Mouse (Mus musculus): ENCODE results near the gene Smyd3. TPM values are rescaled to one million over a fixed set of nuclear protein-coding genes. Genes with fewer than 3 reads are reported as not detected.
A peak's percentile ranks its signal among the peaks of the same experiment; 100 is the strongest.

Gene Smyd3
- polyA plus RNA-seq, 1 experiment from 2014 or later: 16.7 TPM

- Histone ChIP-seq H3K4me3 (ENCODE audit: low read length) (no peak overlapping the region), H3K4me2 (ENCODE audit: low read depth, low read length) (no peak overlapping the region), H3K27me3 (replicated peaks; ENCODE audit: control insufficient read depth, insufficient read depth, low read length) (no peaks in the 10 kb centered on the region), H3K9me3 (ENCODE audit: control insufficient read depth, low read length) (no peaks in the 10 kb centered on the region), H3K4me1 (ENCODE audit: control insufficient read depth, insufficient read depth, low read length) (no peaks in the 10 kb centered on the region), H3K36me3 (ENCODE audit: control insufficient read depth, insufficient read depth, low read length) (no peaks in the 10 kb centered on the region), H3K27ac (ENCODE audit: low read length) (no peak overlapping the region), H3K9ac (ENCODE audit: low read depth, low read length) (no peak overlapping the region)
- no peak for ATAC-seq
- WGBS: 92% methylated on average over 1 of the region's 1 CpGs
Observed at GRCm38 (mm10) chr1:179341589-179341988, 176.3 kb downstream of the Smyd3 start.

- WGBS: 81% methylated on average over 3 of the region's 3 CpGs
- Histone ChIP-seq H3K4me1 (ENCODE audit: control insufficient read depth, insufficient read depth, low read length) (no peaks in the 10 kb centered on the region), H3K36me3 (ENCODE audit: control insufficient read depth, insufficient read depth, low read length) (no peaks in the 10 kb centered on the region), H3K27ac (ENCODE audit: low read length) (no peak overlapping the region), H3K9ac (ENCODE audit: low read depth, low read length) (no peak overlapping the region), H3K4me3 (ENCODE audit: low read length) (no peak overlapping the region), H3K4me2 (ENCODE audit: low read depth, low read length) (no peak overlapping the region), H3K9me3 (ENCODE audit: control insufficient read depth, low read length) (no peaks in the 10 kb centered on the region), H3K27me3 (replicated peaks; ENCODE audit: control insufficient read depth, insufficient read depth, low read length) (no peaks in the 10 kb centered on the region)
- no peak for ATAC-seq
Observed at GRCm38 (mm10) chr1:179339066-179339465, 178.8 kb downstream of the Smyd3 start.

GRCm38 (mm10) chr1:179337529-179337928 is 180.3 kb downstream of the Smyd3 start:
- no peak overlapping the region for H3K9ac ChIP-seq (ENCODE audit: low read depth, low read length)
- H3K4me3 ChIP-seq (ENCODE audit: low read length): no peak overlapping the region
- no peaks in the 10 kb centered on the region for H3K36me3 ChIP-seq (ENCODE audit: control insufficient read depth, insufficient read depth, low read length)
- no peaks in the 10 kb centered on the region for H3K4me1 ChIP-seq (ENCODE audit: control insufficient read depth, insufficient read depth, low read length)
- 85% methylated on average over 5 of the region's 5 CpGs for WGBS
- no peaks in the 10 kb centered on the region for H3K9me3 ChIP-seq (ENCODE audit: control insufficient read depth, low read length)
- no peak for ATAC-seq
- no peak overlapping the region for H3K4me2 ChIP-seq (ENCODE audit: low read depth, low read length)
- H3K27me3 ChIP-seq (replicated peaks; ENCODE audit: control insufficient read depth, insufficient read depth, low read length): no peaks in the 10 kb centered on the region
- H3K27ac ChIP-seq (ENCODE audit: low read length): no peak overlapping the region

GRCm38 (mm10) chr1:179326965-179327308 is 190.9 kb downstream of the Smyd3 start:
- 85% methylated on average over 3 of the region's 3 CpGs for WGBS
- Histone ChIP-seq H3K27ac (ENCODE audit: low read length) (no peak overlapping the region), H3K4me2 (ENCODE audit: low read depth, low read length) (no peak overlapping the region), H3K9ac (ENCODE audit: low read depth, low read length) (no peak overlapping the region), H3K4me1 (ENCODE audit: control insufficient read depth, insufficient read depth, low read length) (no peaks in the 10 kb centered on the region), H3K36me3 (ENCODE audit: control insufficient read depth, insufficient read depth, low read length) (no peaks in the 10 kb centered on the region), H3K9me3 (ENCODE audit: control insufficient read depth, low read length) (no peaks in the 10 kb centered on the region), H3K4me3 (ENCODE audit: low read length) (no peak overlapping the region), H3K27me3 (replicated peaks; ENCODE audit: control insufficient read depth, insufficient read depth, low read length) (no peaks in the 10 kb centered on the region)
- ATAC-seq: no peak

GRCm38 (mm10) chr1:179326262-179326964 is 191.4 kb downstream of the Smyd3 start:
- Histone ChIP-seq H3K4me2 (ENCODE audit: low read depth, low read length) (no peak overlapping the region), H3K27me3 (replicated peaks; ENCODE audit: control insufficient read depth, insufficient read depth, low read length) (no peaks in the 10 kb centered on the region), H3K27ac (ENCODE audit: low read length) (no peak overlapping the region), H3K4me3 (ENCODE audit: low read length) (no peak overlapping the region), H3K9me3 (ENCODE audit: control insufficient read depth, low read length) (no peaks in the 10 kb centered on the region), H3K4me1 (ENCODE audit: control insufficient read depth, insufficient read depth, low read length) (no peaks in the 10 kb centered on the region), H3K36me3 (ENCODE audit: control insufficient read depth, insufficient read depth, low read length) (no peaks in the 10 kb centered on the region), H3K9ac (ENCODE audit: low read depth, low read length) (no peak overlapping the region)
- ATAC-seq: no peak
- WGBS: 82% methylated on average over 9 of the region's 9 CpGs

- no peaks in the 10 kb centered on the region for H3K4me1 ChIP-seq (ENCODE audit: control insufficient read depth, insufficient read depth, low read length)
- H3K9me3 ChIP-seq (ENCODE audit: control insufficient read depth, low read length): no peaks in the 10 kb centered on the region
- no peak overlapping the region for H3K27ac ChIP-seq (ENCODE audit: low read length)
- no peak overlapping the region for H3K4me3 ChIP-seq (ENCODE audit: low read length)
- H3K4me2 ChIP-seq (ENCODE audit: low read depth, low read length): no peak overlapping the region
- ATAC-seq: no peak
- H3K27me3 ChIP-seq (replicated peaks; ENCODE audit: control insufficient read depth, insufficient read depth, low read length): no peaks in the 10 kb centered on the region
- H3K9ac ChIP-seq (ENCODE audit: low read depth, low read length): no peak overlapping the region
- no peaks in the 10 kb centered on the region for H3K36me3 ChIP-seq (ENCODE audit: control insufficient read depth, insufficient read depth, low read length)
- WGBS: 74% methylated on average over 6 of the region's 6 CpGs
Observed at GRCm38 (mm10) chr1:179324271-179324670, 193.6 kb downstream of the Smyd3 start.

GRCm38 (mm10) chr1:179313618-179314017 is 204.2 kb downstream of the Smyd3 start:
- no peak overlapping the region for H3K4me2 ChIP-seq (ENCODE audit: low read depth, low read length)
- H3K36me3 ChIP-seq (ENCODE audit: control insufficient read depth, insufficient read depth, low read length): no peaks in the 10 kb centered on the region
- H3K27me3 ChIP-seq (replicated peaks; ENCODE audit: control insufficient read depth, insufficient read depth, low read length): no peaks in the 10 kb centered on the region
- no peak for ATAC-seq
- H3K27ac ChIP-seq (ENCODE audit: low read length): no peak overlapping the region
- no peak overlapping the region for H3K9ac ChIP-seq (ENCODE audit: low read depth, low read length)
- H3K4me3 ChIP-seq (ENCODE audit: low read length): no peak overlapping the region
- no peaks in the 10 kb centered on the region for H3K9me3 ChIP-seq (ENCODE audit: control insufficient read depth, low read length)
- WGBS: 79% methylated on average over 5 of the region's 5 CpGs
- H3K4me1 ChIP-seq (ENCODE audit: control insufficient read depth, insufficient read depth, low read length): peaks cover 7% of the 10 kb centered on the region

- ATAC-seq: 0 out of 2 replicates have a peak, but pooled peaks have one; percentile 33
- Histone ChIP-seq H3K4me1 (ENCODE audit: control insufficient read depth, insufficient read depth, low read length) (peaks cover 7% of the 10 kb centered on the region), H3K27ac (ENCODE audit: low read length) (no peak overlapping the region), H3K9ac (ENCODE audit: low read depth, low read length) (no peak overlapping the region), H3K9me3 (ENCODE audit: control insufficient read depth, low read length) (no peaks in the 10 kb centered on the region), H3K4me2 (ENCODE audit: low read depth, low read length) (no peak overlapping the region), H3K4me3 (ENCODE audit: low read length) (no peak overlapping the region), H3K27me3 (replicated peaks; ENCODE audit: control insufficient read depth, insufficient read depth, low read length) (no peaks in the 10 kb centered on the region), H3K36me3 (ENCODE audit: control insufficient read depth, insufficient read depth, low read length) (no peaks in the 10 kb centered on the region)
- whole genome bisulfite sequencing: 31% methylated on average over 5 of the region's 5 CpGs
Observed at GRCm38 (mm10) chr1:179309487-179309886, 208.4 kb downstream of the Smyd3 start.

- Histone ChIP-seq H3K27ac (ENCODE audit: low read length) (no peak overlapping the region), H3K9me3 (ENCODE audit: control insufficient read depth, low read length) (no peaks in the 10 kb centered on the region), H3K4me1 (ENCODE audit: control insufficient read depth, insufficient read depth, low read length) (no peaks in the 10 kb centered on the region), H3K4me2 (ENCODE audit: low read depth, low read length) (no peak overlapping the region), H3K27me3 (replicated peaks; ENCODE audit: control insufficient read depth, insufficient read depth, low read length) (no peaks in the 10 kb centered on the region), H3K36me3 (ENCODE audit: control insufficient read depth, insufficient read depth, low read length) (no peaks in the 10 kb centered on the region), H3K9ac (ENCODE audit: low read depth, low read length) (no peak overlapping the region), H3K4me3 (ENCODE audit: low read length) (no peak overlapping the region)
- WGBS: 85% methylated on average over 13 of the region's 13 CpGs
- no peak for ATAC-seq
Observed at GRCm38 (mm10) chr1:179302446-179303230, 215.2 kb downstream of the Smyd3 start.

Data from intestine, embryonic 16.5 days (tissue).